Mouse (Mus musculus) frontal cortex, postnatal 36 days (tissue): ENCODE measurements around the gene Tstd3.

Source experiments
- DNase-seq, 2 experiments: peaks; one replicate each; pipeline ENCODE4 v3.0.0; 2022; ENCODE audit warnings: low spot score in 2 of 2

Gene Tstd3

DNA sequence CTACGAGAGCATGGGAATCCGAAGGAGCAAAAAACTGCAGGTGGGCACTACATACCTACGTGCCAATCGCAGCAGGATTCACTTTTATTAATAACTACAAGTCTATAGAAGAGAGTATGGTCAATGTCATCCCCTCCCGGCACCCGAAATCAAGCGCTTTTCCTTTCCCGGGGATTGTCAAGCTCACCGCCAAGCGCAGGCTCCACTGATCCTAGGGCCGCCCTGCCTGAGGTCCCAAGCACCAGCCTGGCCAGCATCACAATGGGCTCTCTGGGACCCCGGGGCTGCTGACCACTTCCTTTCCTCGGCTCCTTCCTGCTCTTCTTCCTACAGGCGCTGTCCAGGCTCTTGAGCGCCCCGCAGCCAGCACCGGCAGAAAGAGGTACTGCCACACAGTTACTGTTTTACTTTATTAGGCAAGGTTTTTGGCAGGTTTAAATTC lies at the start of gene Tstd3, which contains the start of gene Usp45:
Gene Tstd3 (minus strand): TSS at position 350 of the 442 bp plus-strand sequence.
Gene Usp45 (plus strand): TSS at position 294 of the 442 bp plus-strand sequence.
- peak; percentile 79 to 92 for DNase-seq

DNA sequence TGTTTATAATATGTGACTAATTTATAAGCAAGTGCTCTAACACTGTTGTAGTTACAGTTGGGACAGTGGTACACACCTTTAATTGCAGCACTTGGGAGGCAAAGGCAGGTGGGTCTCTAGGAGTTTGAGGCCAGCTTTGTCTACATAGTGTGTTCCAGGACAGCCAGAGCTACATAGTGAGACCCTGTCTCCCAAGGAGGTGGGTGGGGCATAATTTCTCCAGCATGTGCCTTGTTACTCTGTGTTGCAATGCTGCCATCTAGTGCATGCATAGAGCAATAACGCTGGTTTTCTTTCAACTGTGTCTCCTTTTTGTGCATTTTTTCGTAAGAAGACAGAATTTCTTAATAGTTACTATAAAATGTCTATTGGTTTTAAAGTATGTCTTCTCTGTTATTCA lies 47.0 kb upstream of the Tstd3 start:
- DNase-seq = peak; percentile 29 to 37

- DNase-seq = no peak
Observed at GRCm38 (mm10) chr4:21812635-21813034, 45.6 kb upstream of the Tstd3 start.

DNA sequence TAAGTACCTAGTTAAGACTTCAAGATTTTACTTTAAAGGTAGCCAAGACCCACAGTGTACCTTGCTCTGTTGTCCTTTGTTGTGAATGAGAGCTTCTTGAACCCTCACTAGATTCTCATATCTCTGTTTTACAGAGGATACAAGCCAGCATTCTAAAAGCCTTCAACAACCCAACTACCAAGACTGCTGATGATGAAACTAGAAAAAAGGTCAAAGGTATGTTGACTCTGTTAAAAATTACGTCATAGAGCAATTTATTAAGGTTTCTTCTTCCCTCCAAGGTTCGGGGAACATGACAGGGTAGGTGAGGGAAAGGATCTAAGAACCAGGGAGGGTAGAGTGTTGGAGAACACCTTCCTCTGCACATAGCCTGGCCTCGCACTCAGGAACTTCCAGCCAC lies 43.6 kb upstream of the Tstd3 start:
- DNase-seq = no peak

- DNase-seq = no peak
Observed at GRCm38 (mm10) chr4:21807204-21807603, 40.2 kb upstream of the Tstd3 start.

DNA sequence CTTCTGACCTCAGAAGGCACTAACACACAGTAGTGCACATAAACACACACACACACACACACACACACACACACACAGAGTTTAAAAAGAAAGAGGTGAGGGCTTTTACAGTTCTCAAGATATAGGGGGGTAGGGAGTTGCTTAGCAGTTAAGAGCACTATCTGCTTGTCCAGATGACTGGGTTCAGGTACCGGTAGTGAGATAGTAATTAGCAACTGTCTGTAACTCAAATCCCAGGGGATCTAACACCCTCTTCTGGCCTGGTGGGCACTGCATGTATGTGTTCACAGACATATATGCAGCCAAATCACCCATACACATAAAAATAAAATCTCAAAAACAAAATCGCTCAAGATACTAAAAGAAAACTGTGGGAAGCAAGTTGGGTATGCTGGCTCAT lies 34.6 kb upstream of the Tstd3 start:
- no peak for DNase-seq

- no peak for DNase-seq
Observed at GRCm38 (mm10) chr4:21801013-21801412, 34.0 kb upstream of the Tstd3 start.

GRCm38 (mm10) chr4:21793631-21794030 lies 26.6 kb upstream of the Tstd3 start:
- DNase-seq = no peak

- DNase-seq = no peak
Observed at GRCm38 (mm10) chr4:21789836-21790235, 22.8 kb upstream of the Tstd3 start.

GRCm38 (mm10) chr4:21788903-21789302 lies 21.9 kb upstream of the Tstd3 start:
- no peak for DNase-seq

- DNase-seq = no peak
Observed at GRCm38 (mm10) chr4:21786268-21786667, 19.3 kb upstream of the Tstd3 start.

DNA sequence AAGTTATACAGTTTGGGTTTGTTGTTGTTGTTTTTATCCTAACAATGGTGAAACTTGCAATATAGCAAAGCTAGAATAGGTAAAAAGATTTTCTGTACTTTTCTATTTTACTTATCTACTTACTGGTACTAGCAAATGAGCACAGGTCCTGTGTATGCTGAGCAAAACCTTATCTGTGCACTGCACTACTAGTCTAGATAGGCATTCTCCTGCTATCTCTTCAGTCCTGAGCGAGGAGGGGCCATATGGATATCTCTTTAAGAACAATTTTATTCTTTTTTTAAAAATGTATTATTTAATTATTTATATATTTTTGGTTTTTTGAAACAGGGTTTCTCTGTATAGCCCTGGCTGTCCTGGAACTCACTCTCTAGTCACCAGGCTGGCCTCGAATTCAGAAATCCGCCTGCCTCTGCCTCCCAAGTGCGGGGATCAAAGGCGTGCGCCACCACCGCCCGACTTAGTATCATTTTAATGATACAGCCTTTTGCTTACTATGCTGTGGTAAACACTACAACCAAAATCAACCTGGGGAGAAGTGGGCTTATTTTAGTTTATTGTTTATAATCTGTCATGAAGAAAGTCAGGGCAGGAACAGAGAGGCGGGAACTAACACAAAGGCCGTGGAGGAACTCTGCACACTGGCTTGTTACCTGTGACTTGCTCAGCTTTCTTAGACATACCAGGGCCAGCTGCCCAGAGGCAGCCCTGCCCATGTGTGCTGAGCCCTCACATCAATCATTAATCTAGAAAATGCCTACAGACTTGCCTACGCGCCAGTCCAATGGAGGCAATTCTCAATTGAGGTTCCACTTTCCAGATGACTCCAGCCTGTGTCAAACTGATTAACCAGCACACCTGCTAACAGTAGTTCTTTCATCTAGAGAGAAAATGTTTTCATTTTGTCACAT lies 14.1 kb upstream of the Tstd3 start:
- DNase-seq = no peak

- DNase-seq = no peak
Observed at GRCm38 (mm10) chr4:21776946-21777265, 9.9 kb upstream of the Tstd3 start.

GRCm38 (mm10) chr4:21776091-21776945 lies 9.3 kb upstream of the Tstd3 start:
- DNase-seq = peak; percentile 89

DNA sequence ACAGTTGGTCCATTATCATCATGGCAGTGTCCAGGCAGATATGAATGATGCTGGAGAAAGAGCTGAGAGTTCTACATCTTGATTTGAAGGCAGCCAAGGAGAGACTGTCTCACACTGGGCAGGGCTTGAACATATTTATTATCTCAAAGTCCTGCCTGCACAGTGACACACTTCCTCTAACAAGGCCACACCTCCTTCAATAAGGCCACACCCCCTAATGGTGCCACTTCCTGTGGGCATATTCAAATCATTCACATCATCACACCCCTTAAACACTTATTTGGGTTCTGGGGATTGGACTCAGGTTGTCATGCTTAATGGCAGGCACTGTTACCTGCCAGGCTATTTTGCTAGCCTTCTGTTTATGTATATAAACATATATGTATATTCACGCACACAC lies 5.3 kb upstream of the Tstd3 start:
- no peak for DNase-seq

DNA sequence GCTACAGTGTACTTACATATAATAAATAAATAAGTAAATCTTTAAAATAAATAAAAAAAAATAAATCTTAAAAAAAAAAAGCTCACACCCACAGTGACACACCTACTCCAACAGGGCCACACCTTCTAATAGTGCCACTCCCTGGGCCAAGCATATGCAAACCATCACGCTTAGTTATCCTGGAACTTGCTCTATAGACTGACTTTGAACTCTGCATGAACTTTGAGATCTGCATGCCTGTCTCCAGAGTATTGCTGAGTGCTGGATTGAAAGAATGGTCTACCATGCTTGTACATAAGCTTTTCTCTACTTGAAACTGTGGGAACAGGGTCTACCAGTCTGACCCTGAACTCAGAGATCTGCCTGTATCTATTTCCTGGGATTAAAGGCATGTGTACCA lies 4.1 kb upstream of the Tstd3 start:
- DNase-seq = no peak

GRCm38 (mm10) chr4:21766171-21766862 lies 695 bp downstream of the Tstd3 start:
- DNase-seq = peak; percentile 19 to 26

- no peak for DNase-seq
Observed at GRCm38 (mm10) chr4:21763827-21764226, 3.2 kb downstream of the Tstd3 start.

- no peak for DNase-seq
Observed at GRCm38 (mm10) chr4:21761416-21762160, 5.4 kb downstream of the Tstd3 start.

DNA sequence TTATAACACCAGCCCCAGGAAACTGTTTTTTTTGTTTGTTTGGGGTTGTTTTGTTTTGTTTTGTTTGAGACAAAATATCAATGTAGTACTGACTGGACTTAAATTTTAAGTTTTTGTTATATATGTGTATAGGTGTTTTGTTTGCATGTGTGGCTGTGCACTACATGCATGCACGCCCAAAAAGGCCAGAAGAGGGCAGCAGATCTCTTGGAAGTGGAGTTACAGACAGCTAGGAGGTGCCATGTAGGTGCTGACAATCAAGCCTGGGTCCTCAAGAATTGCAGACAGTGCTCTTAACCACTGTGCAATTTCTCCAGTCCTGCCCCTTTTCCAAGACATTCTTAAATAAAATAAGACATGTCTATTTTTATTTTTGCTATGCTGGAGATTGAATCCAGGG lies 8.2 kb downstream of the Tstd3 start:
- no peak for DNase-seq

- no peak for DNase-seq
Observed at GRCm38 (mm10) chr4:21755123-21755789, 11.8 kb downstream of the Tstd3 start.
